Mouse (Mus musculus) neural tube, embryonic 14.5 days (tissue): ENCODE results near the gene Cryba2. TPM values are rescaled to one million over a fixed set of nuclear protein-coding genes. Genes with fewer than 3 reads are reported as not detected.

Experiments
- ATAC-seq: fragments of 200-750 bp; cut with Nextera tagmentation; 2 replicates; pipeline ENCODE4 v1.8.0; 2017; ENCODE audit warnings: low read depth, mild to moderate bottlenecking, moderate TSS enrichment, moderate library complexity
- H3K27ac ChIP-seq: fragments of 300-500 bp; sonication (generic); 2 replicates; pipeline ENCODE4 v1.5.1; 2014; ENCODE audit warnings: low read depth, mild to moderate bottlenecking, control low read depth, low read length, moderate library complexity, mixed read lengths
- H3K27me3 ChIP-seq: fragments of 300-500 bp; sonication (generic); 2 replicates; pipeline ENCODE4 v1.6.1; 2014; ENCODE audit warnings: low read length; ENCODE audit not compliant: control insufficient read depth, insufficient read depth
- H3K36me3 ChIP-seq: fragments of 300-500 bp; sonication (generic); 2 replicates; pipeline ENCODE4 v1.6.1; 2014; ENCODE audit warnings: low read length, mixed read lengths; ENCODE audit not compliant: control insufficient read depth, insufficient read depth
- H3K4me1 ChIP-seq: fragments of 300-500 bp; sonication (generic); 2 replicates; pipeline ENCODE4 v1.6.1; 2014; ENCODE audit warnings: low read length; ENCODE audit not compliant: control insufficient read depth, insufficient read depth
- H3K4me2 ChIP-seq: fragments of 300-500 bp; sonication (generic); 2 replicates; pipeline ENCODE4 v1.6.1; 2014; ENCODE audit warnings: mild to moderate bottlenecking, low read depth, low read length, control low read depth
- H3K4me3 ChIP-seq: fragments of 300-500 bp; sonication (generic); 2 replicates; pipeline ENCODE4 v1.5.1; 2014; ENCODE audit warnings: low read depth, low read length, control low read depth, mixed read lengths
- H3K9ac ChIP-seq: fragments of 300-500 bp; sonication (generic); replicated peaks from 2 replicates; pipeline ENCODE4 v1.6.1; 2014; ENCODE audit warnings: low read depth, mild to moderate bottlenecking, control low read depth, low read length, mixed read lengths
- H3K9me3 ChIP-seq: fragments of 300-500 bp; sonication (generic); 2 replicates; pipeline ENCODE4 v1.6.1; 2016; ENCODE audit warnings: low read length; ENCODE audit not compliant: control insufficient read depth
- WGBS: fragments of 180-500 bp; shearing (Covaris S2); extraction: QIAGEN DNeasy Blood & Tissue Kit; methylation state at CpG from one replicate; pipeline ENCODE4 v1.1.7; 2014; 5-methylcytosine and 5-hydroxymethylcytosine counted together
- polyA plus RNA-seq: library from polyadenylated mRNA; unstranded; fragments of >200 nt; fragmentation: Nextera tagmentation; extraction: Ambion mirVana; gene quantifications from 2 replicates; pipeline ENCODE4 v1.2.1, GENCODE M21; 2014

Gene Cryba2
- polyA plus RNA-seq, 1 experiment from 2014 or later: 1.7 TPM

DNA sequence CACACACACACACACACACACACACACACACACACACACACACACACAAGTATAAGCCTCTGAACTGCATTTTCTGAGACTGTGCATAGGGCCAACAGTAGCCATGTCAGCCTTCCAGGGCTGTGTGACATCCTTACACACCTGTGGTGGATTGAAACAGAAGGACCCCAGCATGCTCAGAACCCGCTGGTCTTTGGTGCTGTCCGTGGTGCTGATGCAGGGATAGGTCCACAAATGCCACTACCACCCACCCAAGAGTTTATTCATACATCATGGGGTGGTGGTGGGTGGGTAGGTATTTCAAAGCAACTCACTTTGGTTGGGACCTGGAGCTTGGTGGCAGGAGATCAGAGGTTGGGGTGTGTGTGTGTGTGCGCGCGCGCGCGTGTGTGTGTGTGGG, 1.4 kb downstream of the Cryba2 start:
- H3K9ac ChIP-seq: no peak overlapping the region
- peaks cover 6% of the 10 kb centered on the region; the same call in 1 of the 2 replicates for H3K4me1 ChIP-seq
- H3K9me3 ChIP-seq: no peaks in the 10 kb centered on the region
- H3K36me3 ChIP-seq: no peaks in the 10 kb centered on the region
- no peak overlapping the region for H3K4me3 ChIP-seq
- 0% methylated on average over 2 of the region's 8 CpGs for WGBS
- H3K27ac ChIP-seq: no peak overlapping the region
- no peak for ATAC-seq
- no peak overlapping the region for H3K4me2 ChIP-seq
- H3K27me3 ChIP-seq: peaks cover 62% of the 10 kb centered on the region

DNA sequence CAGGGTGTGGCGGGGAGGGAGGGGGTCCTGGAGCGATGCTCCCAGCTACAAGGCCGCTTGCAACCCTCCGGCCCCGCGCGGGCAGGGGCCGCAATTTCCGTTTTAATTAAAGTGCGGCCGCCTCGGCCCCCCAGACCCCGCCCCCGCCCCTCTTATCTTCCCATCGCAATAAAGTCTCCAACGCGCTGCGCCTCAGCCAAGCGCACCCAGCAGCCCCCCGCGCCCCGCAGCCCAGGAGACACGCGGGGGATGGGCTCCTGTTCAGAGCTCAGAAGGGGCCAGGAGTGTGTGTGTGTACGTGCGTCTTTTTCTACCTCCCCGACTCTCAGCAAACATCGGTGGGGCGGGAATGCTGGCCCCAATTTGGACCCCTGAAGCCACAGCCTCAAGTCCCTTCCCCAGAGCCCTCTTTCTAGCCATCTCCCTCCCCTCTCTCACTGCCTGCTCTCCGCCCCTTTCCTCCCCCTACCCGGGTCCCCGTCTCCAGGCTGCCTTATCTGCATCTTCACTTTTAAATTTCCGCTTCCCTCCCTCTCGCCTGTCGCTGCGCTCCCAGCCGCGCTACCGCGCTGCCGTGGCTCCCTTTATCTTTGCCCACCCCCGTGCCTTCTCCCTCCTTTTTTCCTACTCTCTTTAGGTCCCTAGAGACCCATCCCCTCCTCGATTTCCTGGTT, 7.4 kb downstream of the Cryba2 start, which contains the start of gene Fev:
Fev (minus strand) TSS at position 51 of the 674 bp plus-strand sequence.
- no peak within 1 kb of the TSS for H3K9ac ChIP-seq
- H3K4me3 ChIP-seq: peak within 1 kb of the TSS; percentile 8; the same call in 1 of the 2 replicates
- peaks cover 21% of the 10 kb centered on the region for H3K4me1 ChIP-seq
- under 1% methylated on average over 41 of the region's 43 CpGs for WGBS
- ATAC-seq: no peak
- peak within 1 kb of the TSS; percentile 27 for H3K4me2 ChIP-seq
- no peak within 1 kb of the TSS for H3K27ac ChIP-seq
- H3K36me3 ChIP-seq: no peaks in the 10 kb centered on the region
- H3K27me3 ChIP-seq: peaks cover 64% of the 10 kb centered on the region
- no peaks in the 10 kb centered on the region for H3K9me3 ChIP-seq

DNA sequence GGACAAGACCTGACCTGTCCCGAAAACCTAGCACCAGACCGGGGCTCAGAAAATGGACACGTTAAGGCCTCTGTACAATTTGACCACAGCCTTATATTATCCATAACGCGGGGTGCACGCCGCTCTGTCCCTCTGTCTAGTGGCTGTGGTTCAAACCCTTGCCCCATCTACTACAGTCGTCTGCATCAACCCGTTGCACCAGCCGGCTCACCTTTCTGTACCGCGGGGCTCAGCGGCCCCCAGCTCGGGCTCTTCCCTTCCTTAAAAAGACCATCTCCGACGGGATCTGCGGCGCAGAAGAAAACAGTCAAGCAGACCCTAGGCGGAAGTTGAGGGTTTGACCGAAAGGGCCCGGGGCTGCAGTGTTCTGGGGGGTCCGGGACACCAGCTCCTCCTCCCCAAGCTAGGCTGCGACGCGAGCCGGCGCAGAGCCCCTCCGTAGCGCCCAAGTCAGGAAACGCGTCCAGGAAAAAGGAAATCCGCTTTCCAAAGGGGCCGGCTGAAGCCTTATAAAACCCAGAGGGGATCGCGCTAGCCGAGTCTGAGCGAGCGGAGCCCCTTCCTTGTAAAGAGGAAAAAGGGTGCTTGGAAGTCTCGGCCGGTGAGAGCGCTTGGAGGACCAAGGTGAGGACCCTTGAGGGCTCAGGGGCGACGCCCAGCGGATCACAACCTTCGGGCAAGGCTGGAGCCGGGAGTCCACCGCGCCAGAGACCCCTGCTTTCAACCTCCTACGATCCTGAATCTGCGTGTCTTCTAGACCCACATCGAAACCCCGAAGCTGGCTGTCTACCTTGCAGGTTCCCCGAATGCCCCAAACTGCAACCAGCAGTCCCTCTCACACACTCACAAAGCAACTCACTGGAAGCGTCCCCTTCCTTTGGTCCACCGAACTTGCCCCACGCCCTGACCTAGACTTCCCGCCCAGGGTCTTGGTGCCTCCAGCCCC, 8.5 kb downstream of the Cryba2 start:
- ATAC-seq: no peak
- H3K4me1 ChIP-seq: peaks cover 21% of the 10 kb centered on the region
- no peak overlapping the region for H3K9ac ChIP-seq
- H3K36me3 ChIP-seq: no peaks in the 10 kb centered on the region
- H3K4me3 ChIP-seq: peak overlapping the region; percentile 8; the same call in 1 of the 2 replicates
- peaks cover 55% of the 10 kb centered on the region for H3K27me3 ChIP-seq
- peak overlapping the region; percentile 27 for H3K4me2 ChIP-seq
- H3K27ac ChIP-seq: no peak overlapping the region
- H3K9me3 ChIP-seq: no peaks in the 10 kb centered on the region
- WGBS: under 1% methylated on average over 57 of the region's 57 CpGs

DNA sequence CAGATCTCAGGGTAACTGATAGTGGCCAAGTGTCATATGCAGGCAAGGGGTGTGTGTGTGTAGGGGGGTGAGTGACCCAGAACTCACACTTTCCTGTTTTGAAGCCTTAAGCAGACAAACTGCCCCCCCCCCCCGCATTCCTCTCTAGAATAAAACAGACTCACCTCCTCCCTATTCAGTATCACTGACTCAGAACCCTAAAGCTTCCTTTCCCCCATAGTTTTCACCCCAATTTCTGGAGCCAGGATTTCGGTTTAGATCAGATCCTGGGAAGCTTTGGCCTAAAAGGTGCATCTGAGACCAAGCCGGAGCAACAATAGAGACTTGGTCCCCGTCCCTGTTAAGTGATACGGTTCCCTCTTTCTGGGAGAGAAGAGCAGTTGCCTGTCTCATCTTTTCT, 9.5 kb downstream of the Cryba2 start:
- H3K36me3 ChIP-seq: no peaks in the 10 kb centered on the region
- ATAC-seq: no peak
- no peak overlapping the region for H3K27ac ChIP-seq
- no peak overlapping the region for H3K4me3 ChIP-seq
- H3K27me3 ChIP-seq: peaks cover 54% of the 10 kb centered on the region
- no peaks in the 10 kb centered on the region for H3K9me3 ChIP-seq
- no peak overlapping the region for H3K4me2 ChIP-seq
- no peak overlapping the region for H3K9ac ChIP-seq
- peaks cover 21% of the 10 kb centered on the region for H3K4me1 ChIP-seq
- 2% methylated on average over 5 of the region's 5 CpGs for WGBS

DNA sequence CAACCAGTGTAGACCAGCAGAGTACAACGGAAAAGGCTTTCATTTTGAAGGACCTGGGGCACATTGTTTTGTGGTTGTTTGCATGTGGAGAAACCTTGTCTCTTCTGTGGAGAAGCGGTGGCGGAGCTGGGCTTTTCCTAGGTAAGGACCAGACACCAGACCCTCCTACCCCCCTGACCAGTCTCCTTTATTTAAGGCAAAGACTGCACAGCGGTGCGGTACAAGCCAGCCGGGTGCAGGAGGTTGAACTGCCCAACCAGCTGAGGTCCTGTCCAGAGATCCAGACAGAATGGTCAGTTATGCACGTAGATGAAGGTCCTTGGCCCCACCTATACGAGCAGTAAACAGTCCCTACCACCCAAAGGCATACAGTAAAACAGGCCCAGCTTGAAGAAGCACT, 10.1 kb downstream of the Cryba2 start:
- ATAC-seq: no peak
- no peaks in the 10 kb centered on the region for H3K9me3 ChIP-seq
- H3K36me3 ChIP-seq: no peaks in the 10 kb centered on the region
- no peak overlapping the region for H3K27ac ChIP-seq
- H3K9ac ChIP-seq: no peak overlapping the region
- H3K4me1 ChIP-seq: peaks cover 21% of the 10 kb centered on the region
- 3% methylated on average over 8 of the region's 8 CpGs for WGBS
- H3K4me3 ChIP-seq: no peak overlapping the region; the same call in 1 of the 2 replicates
- H3K27me3 ChIP-seq: peaks cover 51% of the 10 kb centered on the region
- H3K4me2 ChIP-seq: peak overlapping the region; percentile 61; the same call in 1 of the 2 replicates

DNA sequence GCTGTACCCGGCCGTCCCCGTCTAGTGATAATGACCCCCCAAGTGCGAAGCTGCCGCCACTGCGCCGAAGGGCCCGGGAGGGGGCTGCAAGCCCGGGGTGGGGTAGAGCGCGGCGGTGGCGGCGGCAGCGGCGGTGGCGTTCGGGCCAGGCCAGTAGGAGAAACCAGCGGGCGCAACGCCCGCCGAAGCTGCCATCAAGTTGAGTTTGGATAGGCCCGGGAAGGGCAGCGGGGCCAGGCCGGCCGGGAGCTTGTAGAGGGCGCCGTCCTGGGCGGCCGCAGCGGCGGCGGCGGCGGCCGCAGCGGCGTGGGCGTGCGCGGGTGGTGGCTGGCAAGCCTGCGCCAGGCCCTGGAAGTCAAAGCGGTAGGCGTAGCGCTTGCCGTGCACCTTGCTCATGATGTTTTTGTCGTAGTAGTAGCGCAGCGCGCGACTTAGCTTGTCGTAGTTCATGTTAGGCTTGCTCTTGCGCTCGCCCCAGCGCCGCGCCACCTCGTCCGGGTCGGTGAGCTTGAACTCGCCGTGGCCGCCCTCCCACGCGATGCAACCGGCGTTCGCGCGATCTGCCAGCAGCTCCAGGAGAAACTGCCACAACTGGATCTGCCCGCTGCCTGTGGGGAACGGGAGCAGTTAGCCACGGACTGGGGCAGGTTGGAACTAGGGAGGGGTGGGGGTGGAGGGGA, 10.7 kb downstream of the Cryba2 start:
- 0 out of 2 replicates have a peak overlapping the region, but pooled peaks have one; percentile 21 for H3K9ac ChIP-seq

DNA sequence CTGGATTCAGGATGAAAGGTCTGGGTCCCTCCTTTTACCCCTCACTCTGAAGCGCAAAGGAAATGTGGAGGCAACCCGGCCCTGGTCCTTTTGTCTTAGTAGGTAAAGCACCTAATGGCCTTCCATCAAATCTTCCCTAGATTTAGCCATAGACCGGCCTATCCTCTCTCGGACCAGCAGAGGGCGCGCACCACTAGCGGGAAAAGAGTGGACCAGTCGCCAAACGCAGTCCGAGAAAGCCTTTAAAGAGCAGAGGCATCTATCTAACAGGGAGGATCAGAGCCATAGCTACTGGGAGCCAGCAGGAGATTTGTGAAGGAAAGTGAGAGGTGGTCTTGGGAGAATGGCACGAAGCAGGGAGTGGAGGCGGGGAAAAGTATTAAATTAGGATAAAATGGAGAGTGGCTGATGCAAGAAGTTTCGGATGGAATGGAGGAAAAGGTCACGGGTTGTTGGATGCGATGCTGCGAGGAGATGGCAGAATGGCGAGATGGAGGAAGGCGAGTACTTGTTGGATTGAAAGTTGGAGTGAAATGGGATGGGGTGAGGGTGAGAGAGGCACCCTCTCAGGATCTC, 12.1 kb downstream of the Cryba2 start:
- H3K4me2 ChIP-seq: no peak overlapping the region
- H3K27ac ChIP-seq: no peak overlapping the region
- peaks cover 21% of the 10 kb centered on the region for H3K4me1 ChIP-seq
- ATAC-seq: 0 out of 2 replicates have a peak, but pooled peaks have one; percentile 58
- H3K36me3 ChIP-seq: no peaks in the 10 kb centered on the region
- peaks cover 36% of the 10 kb centered on the region for H3K27me3 ChIP-seq
- WGBS: under 1% methylated on average over 18 of the region's 18 CpGs
- H3K4me3 ChIP-seq: no peak overlapping the region
- no peak overlapping the region for H3K9ac ChIP-seq
- no peaks in the 10 kb centered on the region for H3K9me3 ChIP-seq

More for the DNA sequence above, 10.7 kb downstream of the Cryba2 start:
- under 1% methylated on average over 64 of the region's 74 CpGs for WGBS
- peak overlapping the region; percentile 31 for H3K4me3 ChIP-seq
- no peaks in the 10 kb centered on the region for H3K9me3 ChIP-seq
- H3K36me3 ChIP-seq: no peaks in the 10 kb centered on the region
- no peak for ATAC-seq
- peaks cover 21% of the 10 kb centered on the region for H3K4me1 ChIP-seq
- H3K4me2 ChIP-seq: peak overlapping the region; percentile 61
- peaks cover 46% of the 10 kb centered on the region for H3K27me3 ChIP-seq
- H3K27ac ChIP-seq: no peak overlapping the region

DNA sequence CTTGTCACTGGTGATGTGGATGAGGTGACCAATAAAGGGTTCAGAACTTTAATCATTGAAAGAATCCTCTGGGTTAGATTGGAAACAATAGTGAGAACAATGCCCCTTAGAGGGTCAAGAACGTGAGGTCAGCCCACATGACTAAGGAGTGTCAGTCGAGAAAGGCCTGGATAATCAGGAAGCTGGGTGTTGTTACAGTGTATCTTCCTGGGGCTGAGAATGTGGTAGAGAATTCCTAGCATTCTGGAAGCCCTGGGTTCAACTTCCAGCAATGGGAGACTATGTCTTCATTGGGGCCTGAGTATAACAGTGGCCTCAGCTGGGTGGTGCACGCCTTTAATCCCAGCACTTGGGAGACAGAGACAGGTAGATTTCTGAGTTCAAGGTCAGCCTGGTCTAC, 15.7 kb downstream of the Cryba2 start:
- Histone ChIP-seq H3K9ac (no peak overlapping the region), H3K9me3 (no peaks in the 10 kb centered on the region), H3K4me1 (peaks cover 4% of the 10 kb centered on the region; the same call in 1 of the 2 replicates), H3K27ac (no peak overlapping the region), H3K4me2 (no peak overlapping the region), H3K27me3 (peaks cover 17% of the 10 kb centered on the region), H3K4me3 (no peak overlapping the region), H3K36me3 (no peaks in the 10 kb centered on the region)
- no peak for ATAC-seq
- WGBS: 52% methylated on average over 3 of the region's 3 CpGs
